Mouse (Mus musculus) liver, embryonic 15.5 days (tissue): ENCODE data around the gene Zkscan3. TPM values are rescaled to one million over a fixed set of nuclear protein-coding genes. Genes with fewer than 3 reads are reported as not detected.

Source experiments
- ATAC-seq: fragments of 200-750 bp; cut with Nextera tagmentation; 2 replicates; pipeline ENCODE4 v1.8.0; 2017; ENCODE audit warnings: moderate number of reproducible peaks, mild to moderate bottlenecking, moderate library complexity; ENCODE audit not compliant: insufficient read depth
- H3K27ac ChIP-seq: fragments of 300-500 bp; sonication (generic); replicated peaks from 2 replicates; pipeline ENCODE4 v1.5.1; 2015; ENCODE audit warnings: mild to moderate bottlenecking, inconsistent platforms
- H3K27me3 ChIP-seq: fragments of 300-500 bp; sonication (generic); 2 replicates; pipeline ENCODE4 v1.6.1; 2015; ENCODE audit warnings: mild to moderate bottlenecking, inconsistent platforms
- H3K36me3 ChIP-seq: fragments of 300-500 bp; sonication (generic); replicated peaks from 2 replicates; pipeline ENCODE4 v1.6.1; 2015; ENCODE audit warnings: moderate library complexity, mild to moderate bottlenecking, inconsistent platforms
- H3K4me1 ChIP-seq: fragments of 300-500 bp; sonication (generic); replicated peaks from 2 replicates; pipeline ENCODE4 v1.6.1; 2015; ENCODE audit warnings: inconsistent platforms
- H3K4me2 ChIP-seq: fragments of 300-500 bp; sonication (generic); 2 replicates; pipeline ENCODE4 v1.6.1; 2015; ENCODE audit warnings: moderate library complexity, mild to moderate bottlenecking, inconsistent platforms
- H3K4me3 ChIP-seq: fragments of 300-500 bp; sonication (generic); replicated peaks from 2 replicates; pipeline ENCODE4 v1.5.1; 2015; ENCODE audit warnings: mild to moderate bottlenecking, inconsistent platforms
- H3K9ac ChIP-seq: fragments of 300-500 bp; sonication (generic); 2 replicates; pipeline ENCODE4 v1.6.1; 2015; ENCODE audit warnings: moderate library complexity, mild to moderate bottlenecking, inconsistent platforms
- H3K9me3 ChIP-seq: fragments of 300-500 bp; sonication (generic); replicated peaks from 2 replicates; pipeline ENCODE4 v1.6.1; 2016; ENCODE audit warnings: inconsistent platforms
- WGBS: fragments of 180-500 bp; shearing (Covaris S2); methylation state at CpG from one replicate; pipeline ENCODE4 v1.1.7; 2015; ENCODE audit warnings: mixed read lengths; ENCODE audit not compliant: insufficient replicate concordance; 5-methylcytosine and 5-hydroxymethylcytosine counted together
- polyA plus RNA-seq: library from polyadenylated mRNA; unstranded; fragments of >200 nt; fragmentation: Nextera tagmentation; extraction: Ambion mirVana; gene quantifications from 2 replicates; pipeline ENCODE4 v1.2.1, GENCODE M21; 2015

Gene Zkscan3
- polyA plus RNA-seq, 1 experiment from 2014 or later: 28.9 TPM

DNA sequence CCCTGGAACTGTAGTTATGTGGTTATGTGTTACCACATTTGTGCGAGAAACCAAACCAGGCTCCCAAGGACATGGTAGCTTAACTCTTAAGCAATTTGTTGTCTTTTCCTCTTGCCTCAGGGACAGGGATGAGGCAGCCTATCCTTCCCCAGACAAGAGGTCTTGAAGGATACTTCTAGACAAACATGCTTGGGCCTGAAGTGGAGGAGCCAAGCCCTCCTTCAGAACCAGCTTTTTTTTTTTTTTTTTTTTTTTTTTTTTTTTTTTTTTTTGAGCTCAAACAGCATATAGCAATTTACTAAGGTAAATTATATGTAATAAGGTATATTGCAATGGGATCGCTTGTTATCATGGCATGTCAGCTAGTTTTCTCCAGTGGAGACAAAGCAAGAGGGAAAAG, 13.2 kb upstream of the Zkscan3 start:
- peaks cover 79% of the 10 kb centered on the region for H3K4me1 ChIP-seq
- WGBS: 67% methylated on average over 2 of the region's 2 CpGs
- no peak for ATAC-seq

DNA sequence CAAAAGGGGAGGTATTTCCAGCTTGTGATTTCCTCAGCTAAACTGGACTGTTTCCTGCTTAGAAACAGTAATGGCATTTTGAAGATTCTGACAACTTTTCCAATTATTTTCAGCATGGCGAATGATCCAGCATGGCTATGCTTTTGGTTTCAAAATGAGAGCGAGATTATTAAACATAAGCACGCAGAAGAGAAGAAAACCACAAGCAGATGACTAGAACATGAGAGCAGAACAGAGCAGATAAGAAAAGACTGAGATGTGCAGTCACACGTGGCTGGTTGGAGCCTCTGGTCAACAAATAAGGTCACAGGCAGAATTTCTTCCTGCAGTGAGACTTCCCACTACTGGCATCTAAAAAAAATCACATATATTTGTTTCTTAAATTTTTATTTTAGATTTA, 12.7 kb upstream of the Zkscan3 start:
- ATAC-seq: peak; percentile 53
- Histone ChIP-seq H3K4me3 (peak overlapping the region; percentile 18; the same call in 1 of the 2 replicates), H3K4me2 (peak overlapping the region; percentile 63), H3K36me3 (no peaks in the 10 kb centered on the region), H3K4me1 (peaks cover 75% of the 10 kb centered on the region), H3K27ac (peak overlapping the region; percentile 95), H3K9me3 (no peaks in the 10 kb centered on the region), H3K27me3 (no peaks in the 10 kb centered on the region), H3K9ac (peak overlapping the region; percentile 47; the same call in 1 of the 2 replicates)
- WGBS: 16% methylated on average over 4 of the region's 4 CpGs

More for the DNA sequence above, 13.2 kb upstream of the Zkscan3 start:
- H3K4me2 ChIP-seq: peak overlapping the region; percentile 63
- H3K4me3 ChIP-seq: no peak overlapping the region
- H3K9me3 ChIP-seq: no peaks in the 10 kb centered on the region
- H3K27ac ChIP-seq: peak overlapping the region; percentile 95
- peak overlapping the region; percentile 47; the same call in 1 of the 2 replicates for H3K9ac ChIP-seq
- no peaks in the 10 kb centered on the region for H3K36me3 ChIP-seq
- no peaks in the 10 kb centered on the region for H3K27me3 ChIP-seq

DNA sequence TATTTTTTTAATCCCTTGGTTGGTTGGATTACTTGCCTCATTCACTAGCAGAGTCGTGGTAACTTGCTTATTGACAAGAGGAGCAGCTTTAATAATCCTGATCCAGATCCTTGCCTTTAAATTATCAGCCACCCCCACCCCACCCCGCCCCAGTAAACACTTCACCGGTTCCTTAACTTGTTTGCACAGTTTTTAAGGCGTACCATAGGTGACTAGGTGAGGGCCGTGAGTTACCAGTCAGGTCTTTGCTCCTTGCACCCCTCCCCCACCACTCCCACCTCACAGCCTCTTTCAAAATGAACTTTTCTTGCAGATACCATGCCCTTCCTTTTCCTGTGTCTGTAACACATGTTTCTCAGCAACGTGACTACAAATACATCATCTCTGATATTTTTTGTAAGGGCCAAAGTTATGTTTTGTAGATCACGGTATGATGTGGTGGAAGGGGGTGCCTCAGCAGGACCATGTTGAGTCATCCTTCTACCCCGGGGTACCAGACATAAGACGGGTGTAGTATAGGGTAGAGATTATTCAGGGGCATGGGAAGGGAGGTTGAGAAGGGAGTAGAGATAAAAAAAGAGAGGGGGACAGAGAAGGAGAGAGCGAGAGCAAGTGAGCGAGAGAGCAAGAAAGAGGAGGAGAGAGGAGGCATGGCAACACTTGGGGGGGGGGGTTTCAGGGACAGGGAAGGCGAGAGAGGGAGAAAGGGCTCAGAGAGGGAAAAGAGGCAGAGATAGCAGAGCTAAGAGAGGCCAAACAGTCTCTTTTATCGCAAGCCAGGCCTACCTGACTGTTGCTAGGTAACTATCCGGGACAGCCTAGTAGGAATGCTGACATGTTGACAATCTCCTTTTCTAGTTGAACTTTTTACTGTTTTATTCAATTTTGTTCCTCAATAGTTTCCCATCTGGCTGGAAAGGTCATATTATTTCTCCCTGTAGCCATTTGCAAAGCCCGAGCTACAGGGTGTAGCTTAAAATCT, 12.0 kb upstream of the Zkscan3 start:
- Histone ChIP-seq H3K9ac (peak overlapping the region; percentile 47), H3K4me3 (peak overlapping the region; percentile 18)
- WGBS: 27% methylated on average over 15 of the region's 15 CpGs

DNA sequence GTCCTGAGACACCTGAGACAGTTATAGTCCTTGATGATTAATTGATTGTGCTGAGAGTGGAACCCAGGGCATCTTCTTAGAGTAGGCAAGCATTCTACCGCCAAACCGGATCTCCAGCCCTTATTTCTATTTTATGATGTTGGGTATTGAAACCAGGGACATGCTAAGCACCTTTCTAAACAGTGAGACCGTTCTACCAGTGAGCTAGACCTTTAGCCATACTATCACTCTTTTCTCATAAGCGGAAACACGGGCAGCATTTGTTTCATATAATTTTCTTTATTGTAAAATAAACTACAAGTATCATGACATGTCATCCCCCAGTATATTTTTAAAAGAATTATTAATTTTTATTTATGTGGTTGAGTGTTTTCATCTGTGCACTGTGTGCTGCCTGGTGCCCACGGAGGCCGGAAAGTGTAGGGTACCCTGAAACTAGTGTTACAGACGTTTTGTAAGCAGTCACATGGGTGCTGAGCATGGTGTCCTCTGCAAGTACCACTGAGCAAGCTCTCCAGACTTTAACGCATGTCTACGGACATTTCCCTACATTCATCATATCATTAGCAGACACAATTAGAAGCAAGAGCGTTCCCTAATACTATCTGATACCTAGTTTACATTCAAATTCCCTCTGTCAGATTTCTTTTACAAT, 6.4 kb upstream of the Zkscan3 start:
- no peaks in the 10 kb centered on the region for H3K36me3 ChIP-seq
- H3K4me1 ChIP-seq: peaks cover 34% of the 10 kb centered on the region
- peak overlapping the region; percentile 53 for H3K9ac ChIP-seq
- peak; percentile 45 for ATAC-seq
- WGBS: 60% methylated on average over 11 of the region's 11 CpGs
- H3K9me3 ChIP-seq: no peaks in the 10 kb centered on the region
- H3K27ac ChIP-seq: peak overlapping the region; percentile 83
- H3K4me3 ChIP-seq: peak overlapping the region; percentile 59
- peak overlapping the region; percentile 84 for H3K4me2 ChIP-seq
- no peaks in the 10 kb centered on the region for H3K27me3 ChIP-seq

More for the DNA sequence above, 12.0 kb upstream of the Zkscan3 start:
- Histone ChIP-seq H3K27me3 (no peaks in the 10 kb centered on the region), H3K9me3 (no peaks in the 10 kb centered on the region), H3K4me2 (peak overlapping the region; percentile 63), H3K4me1 (peaks cover 69% of the 10 kb centered on the region), H3K36me3 (no peaks in the 10 kb centered on the region), H3K27ac (peak overlapping the region; percentile 95)
- peak; percentile 84 for ATAC-seq

DNA sequence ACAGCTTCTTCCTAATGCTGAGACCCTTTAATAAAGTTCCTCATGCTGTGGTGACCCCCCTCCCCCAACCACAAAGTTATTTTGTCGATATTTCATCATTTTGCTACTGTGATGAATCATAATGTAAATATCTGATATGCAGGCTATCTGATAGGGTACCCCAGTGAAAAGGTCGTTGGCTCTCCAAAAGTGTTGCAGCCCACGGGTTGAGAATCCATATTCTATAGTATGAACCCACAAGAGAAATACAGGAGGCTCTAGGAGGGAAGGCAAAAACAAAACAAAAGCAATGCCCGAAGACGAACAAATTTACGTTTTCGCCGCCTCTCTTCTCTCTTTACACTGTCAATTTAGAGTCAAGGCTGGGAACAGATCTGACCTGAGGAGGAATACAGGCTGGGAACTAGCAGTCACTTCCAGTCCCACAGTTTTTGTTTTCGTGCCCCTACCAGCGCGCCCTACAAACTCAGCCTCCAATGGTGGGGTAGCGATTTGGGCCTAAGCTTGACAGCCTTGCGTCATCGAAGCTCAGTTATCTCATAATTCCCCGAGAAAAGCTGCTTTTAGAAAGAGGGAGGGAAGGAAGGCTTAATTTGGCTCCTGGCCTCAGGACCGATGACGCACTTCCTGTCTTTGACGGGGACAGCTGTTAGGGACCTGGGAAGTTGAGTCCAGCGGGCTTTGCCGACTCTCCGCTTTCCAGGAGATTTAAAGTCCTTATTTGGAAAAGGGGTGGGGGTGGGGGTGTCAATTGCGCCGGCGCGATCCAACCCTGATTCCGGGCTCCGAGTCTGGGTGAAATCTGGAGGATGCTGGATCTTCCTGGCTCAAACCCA, 5.6 kb upstream of the Zkscan3 start:
- Histone ChIP-seq H3K4me3 (peak overlapping the region; percentile 59), H3K27ac (peak overlapping the region; percentile 83), H3K9ac (peak overlapping the region; percentile 53), H3K4me2 (peak overlapping the region; percentile 84), H3K36me3 (no peaks in the 10 kb centered on the region), H3K27me3 (no peaks in the 10 kb centered on the region), H3K4me1 (peaks cover 28% of the 10 kb centered on the region), H3K9me3 (no peaks in the 10 kb centered on the region)
- ATAC-seq: peak; percentile 82
- WGBS: 4% methylated on average over 27 of the region's 27 CpGs

DNA sequence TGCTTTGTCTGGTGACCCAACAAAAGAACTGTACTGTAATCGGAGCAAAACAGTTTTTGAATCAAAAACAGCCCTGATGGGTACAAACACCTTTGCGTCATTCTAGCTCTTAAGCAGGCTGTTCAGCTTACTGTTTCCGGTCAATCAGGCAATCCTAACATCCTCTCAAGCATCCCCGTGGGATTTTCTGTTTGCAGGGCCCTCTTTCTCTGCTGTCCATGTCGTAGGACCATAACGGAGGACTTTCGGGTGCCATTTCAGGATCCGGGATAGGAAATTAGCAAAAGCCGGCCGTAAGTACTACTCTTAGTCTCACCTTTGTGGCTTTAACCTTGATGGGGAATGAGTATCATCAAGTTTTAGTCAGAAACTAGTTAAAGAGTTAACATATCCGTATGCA, 4.8 kb upstream of the Zkscan3 start:
- no peak overlapping the region for H3K9ac ChIP-seq
- no peak overlapping the region for H3K4me3 ChIP-seq
- no peaks in the 10 kb centered on the region for H3K27me3 ChIP-seq
- H3K4me2 ChIP-seq: peak overlapping the region; percentile 84; the same call in 1 of the 2 replicates
- no peaks in the 10 kb centered on the region for H3K9me3 ChIP-seq
- 81% methylated on average over 11 of the region's 11 CpGs for WGBS
- no peak for ATAC-seq
- no peak overlapping the region for H3K27ac ChIP-seq
- no peaks in the 10 kb centered on the region for H3K36me3 ChIP-seq
- peaks cover 23% of the 10 kb centered on the region for H3K4me1 ChIP-seq

DNA sequence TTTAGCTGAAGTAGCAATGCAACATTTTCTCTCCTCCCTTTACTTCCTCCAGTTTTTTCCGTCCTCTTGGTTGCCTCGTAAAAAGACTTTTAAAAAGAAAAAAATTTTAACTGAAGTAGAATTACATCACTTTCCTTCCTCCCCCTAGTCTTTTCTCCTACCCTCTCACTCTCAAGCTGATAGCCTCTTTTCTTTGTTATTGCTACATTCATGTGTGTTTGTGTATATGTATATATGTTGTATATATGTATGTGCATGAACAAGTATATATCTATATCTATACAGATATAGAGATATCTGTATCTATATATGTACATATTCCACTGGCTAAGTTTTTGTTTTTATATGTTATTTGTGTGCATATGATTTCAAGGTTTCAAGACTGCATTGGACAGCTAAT, 293 bp upstream of the Zkscan3 start:
- WGBS: 0% methylated on average over 2 of the region's 2 CpGs
- Histone ChIP-seq H3K9me3 (no peaks in the 10 kb centered on the region), H3K36me3 (peaks cover 17% of the 10 kb centered on the region), H3K27ac (peak overlapping the region; percentile 89), H3K9ac (peak overlapping the region; percentile 91), H3K4me2 (peak overlapping the region; percentile 74), H3K4me1 (peaks cover 18% of the 10 kb centered on the region), H3K27me3 (no peaks in the 10 kb centered on the region), H3K4me3 (peak overlapping the region; percentile 94)
- ATAC-seq: no peak

DNA sequence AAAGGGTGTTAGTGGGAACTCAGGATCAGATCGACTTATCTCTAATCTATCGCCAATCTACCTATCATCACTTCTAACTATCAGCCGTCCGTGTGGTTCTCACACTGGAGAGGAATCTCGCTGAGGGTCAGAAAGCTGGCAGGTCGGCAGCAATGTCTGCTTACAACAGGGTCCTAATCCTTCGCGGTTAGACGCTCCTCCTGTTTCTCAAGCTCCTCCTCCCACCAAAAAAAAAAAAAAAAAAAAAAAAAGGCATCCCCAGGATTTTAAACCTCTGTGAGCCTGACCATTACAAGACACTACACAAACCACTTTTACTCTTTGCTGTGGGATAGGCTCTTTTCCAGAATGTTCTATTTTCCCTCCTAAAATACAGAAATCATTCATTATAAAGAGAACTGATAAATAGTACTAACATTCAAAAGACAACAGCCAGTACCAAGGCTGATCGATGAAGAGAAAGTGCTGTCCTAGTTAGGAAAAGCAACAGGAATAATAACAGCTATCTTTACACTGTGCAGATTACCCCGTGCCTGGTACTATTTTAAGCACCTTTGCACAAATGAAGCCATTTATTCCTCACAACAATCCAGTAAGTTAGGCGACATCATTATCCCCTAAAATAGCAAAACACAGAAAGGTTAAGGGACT, 794 bp downstream of the Zkscan3 start:
- Histone ChIP-seq H3K36me3 (peaks cover 24% of the 10 kb centered on the region), H3K4me2 (peak overlapping the region; percentile 74), H3K9ac (peak overlapping the region; percentile 91), H3K4me3 (peak overlapping the region; percentile 94), H3K27ac (peak overlapping the region; percentile 89), H3K27me3 (no peaks in the 10 kb centered on the region), H3K4me1 (peaks cover 15% of the 10 kb centered on the region), H3K9me3 (no peaks in the 10 kb centered on the region)
- 6% methylated on average over 12 of the region's 12 CpGs for WGBS
- peak; percentile 47; the same call in 1 of the 2 replicates for ATAC-seq

DNA sequence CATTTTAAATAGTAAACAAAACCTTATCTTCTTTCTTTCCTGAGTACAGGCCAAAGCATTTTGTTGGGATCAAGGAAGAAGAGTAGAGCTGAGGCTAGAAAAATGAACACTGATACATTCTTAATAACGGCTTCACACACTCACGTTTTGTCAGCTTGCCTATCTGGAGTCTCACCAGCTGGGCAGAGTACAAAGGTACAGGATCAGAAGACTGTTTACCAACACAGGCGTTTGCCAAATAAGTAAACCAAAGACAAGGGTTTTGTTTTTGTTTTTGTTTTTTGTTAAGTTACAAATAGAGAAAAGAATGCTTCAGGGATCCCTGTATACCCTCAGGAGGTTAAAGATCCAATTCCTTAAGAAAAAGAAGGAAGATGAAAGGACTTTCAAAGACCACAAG, 1.4 kb downstream of the Zkscan3 start:
- H3K4me1 ChIP-seq: peaks cover 15% of the 10 kb centered on the region
- 71% methylated on average over 3 of the region's 3 CpGs for WGBS
- peaks cover 29% of the 10 kb centered on the region for H3K36me3 ChIP-seq
- H3K9me3 ChIP-seq: no peaks in the 10 kb centered on the region
- H3K9ac ChIP-seq: peak overlapping the region; percentile 91
- no peak for ATAC-seq
- no peaks in the 10 kb centered on the region for H3K27me3 ChIP-seq
- H3K4me2 ChIP-seq: peak overlapping the region; percentile 74
- H3K4me3 ChIP-seq: peak overlapping the region; percentile 94
- peak overlapping the region; percentile 89 for H3K27ac ChIP-seq

DNA sequence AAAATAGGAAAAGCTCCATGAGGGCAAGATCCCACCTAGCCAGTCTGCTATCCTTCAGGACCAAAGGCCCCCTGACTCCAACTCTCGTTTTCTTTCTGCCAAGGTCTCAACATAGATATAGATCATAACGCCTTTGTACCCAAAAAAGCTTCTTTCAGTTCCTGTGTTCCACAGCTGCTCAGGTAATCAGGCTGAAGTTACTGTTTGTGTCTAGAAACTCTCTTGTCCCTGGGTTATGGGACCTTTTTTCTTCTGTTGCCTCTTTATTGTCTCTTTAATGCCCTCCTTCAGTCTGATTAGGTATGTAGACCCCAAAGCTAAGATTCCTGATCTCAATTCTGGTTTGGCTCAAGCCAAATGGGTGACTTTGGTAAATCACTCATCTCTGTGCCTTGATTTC, 5.1 kb downstream of the Zkscan3 start:
- Histone ChIP-seq H3K36me3 (peaks cover 57% of the 10 kb centered on the region), H3K27ac (no peak overlapping the region), H3K4me2 (no peak overlapping the region), H3K9ac (no peak overlapping the region), H3K27me3 (no peaks in the 10 kb centered on the region), H3K9me3 (no peaks in the 10 kb centered on the region), H3K4me1 (peaks cover 11% of the 10 kb centered on the region), H3K4me3 (no peak overlapping the region)
- ATAC-seq: no peak
- 75% methylated on average over 2 of the region's 2 CpGs for WGBS
